Mouse (Mus musculus) erythroblast, embryonic 14.5 days (primary cell): ENCODE results near the gene Acsl5.

Source experiments
- GATA1 ChIP-seq: IDR thresholded peaks from 2 replicates; pipeline ENCODE4 v1.6.1; 2012; ENCODE audit warnings: low read length, inconsistent platforms, mixed read lengths
- TAL1 ChIP-seq: IDR thresholded peaks from 3 replicates; pipeline ENCODE4 v1.6.1; 2012; ENCODE audit warnings: low read length, inconsistent platforms, mixed read lengths

- no peak for TF ChIP-seq GATA1
- no peak for TF ChIP-seq TAL1
Observed at GRCm38 (mm10) chr19:55293175-55293574, 41.4 kb downstream of the Acsl5 start.
